Mouse (Mus musculus): ENCODE data around the gene Dao. TPM values are rescaled to one million over a fixed set of nuclear protein-coding genes. Genes with fewer than 3 reads are reported as not detected.
A peak's percentile ranks its signal among the peaks of the same experiment; 100 is the strongest.

The Dao gene
- total RNA-seq (2017), result not detected in 2 replicates

DNA sequence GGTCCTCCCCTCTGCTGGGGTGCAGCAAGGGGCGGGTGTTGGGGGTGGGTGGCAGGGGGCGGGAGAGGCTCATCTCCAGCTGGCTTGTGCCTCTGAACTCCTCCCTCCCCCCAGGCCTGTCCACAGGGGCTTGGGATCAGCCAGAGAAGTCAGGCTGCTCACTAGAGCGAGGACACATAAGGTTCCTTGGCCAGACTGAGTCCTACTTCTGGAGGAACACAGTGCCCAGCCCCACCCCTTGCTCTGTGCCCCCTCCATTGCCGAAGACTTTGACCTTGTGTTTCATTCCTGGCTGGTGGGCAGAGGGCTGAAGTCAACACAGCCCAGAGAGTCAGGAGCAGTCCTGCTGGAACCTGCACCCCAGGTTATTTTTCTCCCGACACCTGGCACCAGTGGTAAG, at the start of gene Dao:
Gene Dao (plus strand): TSS at position 162 of the 400 bp plus-strand sequence.
- no peak for ATAC-seq (replicated peaks; ENCODE audit: low read depth, poor library complexity, severe bottlenecking)

GRCm38 (mm10) chr5:113954421-113954820, 49.1 kb upstream of the Dao start:
- peak; percentile 51 for ATAC-seq (replicated peaks; ENCODE audit: low read depth, poor library complexity, severe bottlenecking)

DNA sequence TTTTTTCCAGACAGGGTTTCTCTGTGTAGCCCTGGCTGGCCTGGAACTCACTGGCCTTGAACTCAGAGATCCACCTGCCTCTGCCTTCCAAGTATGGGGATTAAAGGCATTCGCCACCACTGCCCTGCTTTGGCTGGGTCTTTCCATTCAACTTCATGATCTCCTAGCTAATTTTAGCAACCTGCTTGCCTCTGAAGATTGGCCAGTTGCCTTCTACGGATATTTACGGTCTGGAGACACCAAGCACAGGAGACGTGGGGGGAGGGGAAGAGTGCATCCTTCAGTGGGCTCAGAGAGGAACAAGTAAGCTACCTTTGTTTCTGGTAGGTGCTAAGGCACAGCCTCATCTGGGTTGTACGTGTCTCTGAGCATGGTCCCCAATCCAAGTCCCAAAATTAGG, 48.2 kb upstream of the Dao start:
- no peak for ATAC-seq (replicated peaks; ENCODE audit: low read depth, poor library complexity, severe bottlenecking)

- ATAC-seq (replicated peaks; ENCODE audit: low read depth, poor library complexity, severe bottlenecking), result no peak
Observed at GRCm38 (mm10) chr5:113955691-113956090, 47.8 kb upstream of the Dao start.

DNA sequence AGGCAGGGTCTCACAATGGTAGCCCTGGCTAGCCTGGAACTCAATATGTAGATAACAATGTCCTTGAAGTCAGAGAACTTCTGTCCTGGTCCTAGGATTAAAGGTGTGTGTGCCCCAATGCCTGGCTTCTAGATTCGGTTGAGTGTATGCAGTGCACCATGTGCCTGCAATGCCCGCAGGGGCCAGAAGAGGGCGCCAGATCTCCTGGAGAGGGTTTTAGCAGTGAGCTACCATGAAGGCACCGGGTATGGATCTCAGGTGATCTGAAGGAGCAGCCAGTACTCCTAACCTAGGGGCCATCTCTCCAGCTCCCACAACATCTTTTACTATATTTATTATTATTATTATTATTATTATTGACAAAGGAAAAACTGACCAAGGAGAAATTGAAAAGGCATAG, 47.0 kb upstream of the Dao start:
- ATAC-seq (replicated peaks; ENCODE audit: low read depth, poor library complexity, severe bottlenecking), result peak; percentile 34; the same call in 1 of the 2 replicates

DNA sequence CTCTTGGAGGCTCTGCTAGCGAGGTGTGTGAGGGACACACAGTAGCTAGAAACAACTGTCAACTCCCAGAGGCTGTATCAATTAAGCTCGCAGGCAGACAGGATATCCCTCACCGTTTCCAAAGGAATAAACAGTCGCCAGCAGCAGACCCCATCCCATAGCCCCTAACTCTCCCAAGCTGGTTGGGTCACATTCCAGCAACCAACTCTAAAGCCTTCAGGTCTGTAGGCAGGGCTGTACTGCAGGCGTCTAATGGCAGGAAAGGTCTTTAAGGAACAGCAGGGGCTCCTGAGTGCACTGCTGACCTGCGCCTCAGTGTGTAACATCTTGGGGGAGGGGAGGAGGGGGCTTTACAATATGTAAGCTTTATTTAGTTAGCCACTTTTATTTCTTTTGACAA, 44.5 kb upstream of the Dao start:
- ATAC-seq (replicated peaks; ENCODE audit: low read depth, poor library complexity, severe bottlenecking), result no peak

- no peak for ATAC-seq (replicated peaks; ENCODE audit: low read depth, poor library complexity, severe bottlenecking)
Observed at GRCm38 (mm10) chr5:113960416-113960815, 43.1 kb upstream of the Dao start.

DNA sequence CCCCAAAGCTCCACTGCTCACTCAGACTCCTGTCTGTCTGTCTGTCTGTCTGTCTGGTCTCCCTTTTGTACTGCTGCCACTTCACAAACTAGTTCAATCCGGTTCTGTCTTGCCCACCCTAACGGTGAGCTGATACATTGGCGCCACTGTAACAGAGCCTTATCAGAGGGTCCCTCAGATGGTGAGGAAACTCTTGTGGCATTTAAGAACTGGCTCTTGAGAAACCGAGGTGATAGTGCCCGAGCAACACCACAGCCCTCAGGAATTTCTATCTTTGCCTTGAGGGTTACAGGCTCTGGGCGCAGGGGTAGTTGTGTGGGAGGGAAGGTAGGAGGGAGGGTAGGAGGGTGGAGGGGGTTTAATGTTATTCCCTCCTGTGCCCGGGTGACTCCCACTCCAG, 41.7 kb upstream of the Dao start:
- peak; percentile 51 for ATAC-seq (replicated peaks; ENCODE audit: low read depth, poor library complexity, severe bottlenecking)

- ATAC-seq (replicated peaks; ENCODE audit: low read depth, poor library complexity, severe bottlenecking), result no peak
Observed at GRCm38 (mm10) chr5:113964972-113965371, 38.5 kb upstream of the Dao start.

GRCm38 (mm10) chr5:113965659-113966185, 37.8 kb upstream of the Dao start:
- no peak for ATAC-seq (replicated peaks; ENCODE audit: low read depth, poor library complexity, severe bottlenecking)

- ATAC-seq (replicated peaks; ENCODE audit: low read depth, poor library complexity, severe bottlenecking), result no peak
Observed at GRCm38 (mm10) chr5:113966452-113967150, 36.9 kb upstream of the Dao start.

- ATAC-seq (replicated peaks; ENCODE audit: low read depth, poor library complexity, severe bottlenecking), result no peak
Observed at GRCm38 (mm10) chr5:113968371-113968770, 35.1 kb upstream of the Dao start.

DNA sequence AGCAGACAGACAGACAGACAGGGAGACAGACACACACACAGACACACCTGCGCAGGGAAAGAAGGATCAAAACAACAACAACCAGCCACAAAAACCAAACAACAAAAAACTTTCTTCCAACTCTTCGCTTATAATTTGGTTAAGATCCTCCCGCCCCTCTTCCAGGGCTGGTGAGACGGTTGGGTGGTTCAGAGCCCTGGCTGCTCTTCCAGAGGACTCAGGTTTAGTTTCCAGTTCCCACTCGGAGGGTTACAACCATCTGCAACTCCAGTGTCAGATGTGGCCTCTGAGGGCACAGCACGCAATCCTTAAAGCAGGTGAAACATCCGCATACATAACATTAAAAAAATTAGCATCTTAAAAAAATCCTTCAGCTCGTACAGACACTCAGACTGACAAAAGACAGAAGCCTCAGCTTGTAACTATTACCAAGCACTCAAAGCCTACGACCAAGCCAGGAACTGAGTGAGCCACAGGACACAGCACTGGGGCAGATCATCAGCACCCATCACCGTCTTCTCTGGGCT, 32.0 kb upstream of the Dao start:
- ATAC-seq (replicated peaks; ENCODE audit: low read depth, poor library complexity, severe bottlenecking), result no peak

- ATAC-seq (replicated peaks; ENCODE audit: low read depth, poor library complexity, severe bottlenecking), result peak; percentile 53
Observed at GRCm38 (mm10) chr5:113972589-113973515, 30.7 kb upstream of the Dao start.

DNA sequence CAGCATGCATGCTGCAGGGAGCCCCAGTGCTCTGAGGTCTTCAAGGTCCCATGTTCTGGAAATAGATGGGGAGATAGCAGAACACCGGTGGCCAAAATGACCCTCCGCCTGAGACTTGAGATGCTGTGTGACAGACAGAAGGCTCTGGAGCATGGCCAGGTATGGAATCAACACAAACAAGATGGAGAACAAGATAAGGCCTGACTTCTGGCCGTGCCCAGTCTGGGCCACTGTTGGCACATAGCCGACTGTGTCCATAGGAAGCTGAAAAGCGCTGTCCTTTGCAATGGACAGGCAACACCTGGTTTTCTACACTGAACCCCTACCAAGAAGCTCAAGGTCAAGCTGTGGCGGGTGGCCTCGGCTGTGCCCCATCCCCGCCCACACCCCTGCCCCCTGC, 29.7 kb upstream of the Dao start:
- no peak for ATAC-seq (replicated peaks; ENCODE audit: low read depth, poor library complexity, severe bottlenecking)

DNA sequence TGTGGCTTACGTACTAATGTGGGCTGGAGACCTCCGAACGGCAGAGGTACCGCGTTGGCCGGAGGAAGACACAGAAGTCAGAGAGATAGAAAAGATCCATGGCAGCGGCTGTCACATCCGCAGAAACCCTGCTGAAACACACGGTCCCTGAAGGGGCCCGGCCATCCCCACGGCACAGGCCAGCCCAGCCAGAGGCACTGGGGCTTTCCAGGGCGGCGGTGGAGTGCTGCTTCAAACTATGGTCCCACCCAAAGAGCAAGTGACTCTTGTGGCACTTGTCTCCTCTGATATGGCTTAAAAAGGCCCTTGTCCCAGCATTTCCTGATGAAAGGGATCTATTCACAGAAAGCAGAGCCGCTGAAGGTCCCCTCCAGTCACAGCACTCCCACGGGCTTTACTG, 28.9 kb upstream of the Dao start:
- ATAC-seq (replicated peaks; ENCODE audit: low read depth, poor library complexity, severe bottlenecking), result no peak

- no peak for ATAC-seq (replicated peaks; ENCODE audit: low read depth, poor library complexity, severe bottlenecking)
Observed at GRCm38 (mm10) chr5:113975538-113976215, 27.8 kb upstream of the Dao start.

GRCm38 (mm10) chr5:113976597-113976996, 26.9 kb upstream of the Dao start:
- no peak for ATAC-seq (replicated peaks; ENCODE audit: low read depth, poor library complexity, severe bottlenecking)

GRCm38 (mm10) chr5:113977309-113977708, 26.2 kb upstream of the Dao start:
- ATAC-seq (replicated peaks; ENCODE audit: low read depth, poor library complexity, severe bottlenecking), result peak; percentile 67; the same call in 1 of the 2 replicates

GRCm38 (mm10) chr5:113980511-113980910, 23.0 kb upstream of the Dao start:
- no peak; the same call in 1 of the 2 replicates for ATAC-seq (replicated peaks; ENCODE audit: low read depth, poor library complexity, severe bottlenecking)
